ENCODE assay signal across 28 mouse cellular contexts in genomic region chr5:5511401-5511800, GRCm38 (mm10). TPM values are rescaled to one million over a fixed set of nuclear protein-coding genes. Genes with fewer than 3 reads are reported as not detected.
DNase-seq lines count a peak whose midpoint lies in the region; TF ChIP-seq lines count a peak whose summit lies in the region.
"Had no signal": no experiment of that assay in that cellular context is flagged by ENCODE, and none has a peak within 500 bp of the region (broad histone marks: within the 10 kb centered on the region; RNA-seq: fewer than 3 reads in every experiment).

No protein-coding gene starts in this region.

- H3K4me1 ChIP-seq in CH12.LX (ENCODE audit: control insufficient read depth in 1 of 2, insufficient read depth in 2 of 2), result peaks cover 8 to 36% of the 10 kb centered on the region in 2 experiments
- peaks cover 2 to 11% of the 10 kb centered on the region in 2 experiments; a peak in 3 of 4 replicates for H3K4me1 ChIP-seq in ES-E14 (ENCODE audit: control insufficient read depth in 2 of 2, insufficient read depth in 2 of 2, low read length in 2 of 2, poor library complexity in 1 of 2)
- 0 out of 2 replicates have a peak, but pooled peaks cover 2% of the 10 kb centered on the region for H3K4me1 ChIP-seq in limb, embryonic 10.5 days

- H3K9me3 ChIP-seq in CH12.LX (replicated peaks; ENCODE audit: low read length) (peaks cover 4% of the 10 kb centered on the region), ES-E14 (ENCODE audit: control insufficient read depth, insufficient read depth, low read depth, low read length) (no peaks in the 10 kb centered on the region)
- H3K9me3 ChIP-seq in limb, embryonic 10.5 days (replicated peaks), result no peaks in the 10 kb centered on the region
- H3K9me3 ChIP-seq: embryonic facial prominence, embryonic 13.5 days; embryonic facial prominence, embryonic 15.5 days; forebrain, embryonic 10.5 days; forebrain, embryonic 12.5 days had no signal

- H3K36me3 ChIP-seq in CH12.LX (replicated peaks in 1 of 2; ENCODE audit: control insufficient read depth in 1 of 2, insufficient read depth in 1 of 2, low read length in 1 of 2), result peaks cover 29 to 53% of the 10 kb centered on the region in 2 experiments
- peaks cover 8% of the 10 kb centered on the region; the same call in 1 of the 2 replicates for H3K36me3 ChIP-seq in ES-E14 (ENCODE audit: control insufficient read depth, insufficient read depth, low read length, poor library complexity, severe bottlenecking)
- peaks cover 39% of the 10 kb centered on the region for H3K36me3 ChIP-seq in limb, embryonic 10.5 days

- H3K4me3 ChIP-seq in CH12.LX (replicated peaks in 1 of 3; ENCODE audit: low read depth in 2 of 3, low read length in 2 of 3, poor library complexity in 1 of 3), result no peak overlapping the region
- no peak overlapping the region for H3K4me3 ChIP-seq in ES-E14 (ENCODE audit: insufficient read depth in 1 of 2, low read depth in 1 of 2, low read length in 2 of 2, poor library complexity in 1 of 2, severe bottlenecking in 1 of 2)
- H3K4me3 ChIP-seq in limb, embryonic 10.5 days, result no peak overlapping the region
- H3K4me3 ChIP-seq: embryonic facial prominence, embryonic 13.5 days; embryonic facial prominence, embryonic 15.5 days; erythroblast, embryonic 14.5 days; forebrain, embryonic 12.5 days had no signal

- no peak for TF ChIP-seq EP300 in CH12.LX (IDR thresholded peaks at IDR 0.05; ENCODE audit: low read length)

- no peak overlapping the region for H3K4me2 ChIP-seq in CH12.LX (ENCODE audit: insufficient read depth, low read depth, poor library complexity, severe bottlenecking)
- H3K4me2 ChIP-seq: embryonic facial prominence, embryonic 13.5 days; embryonic facial prominence, embryonic 15.5 days had no signal

- no peak overlapping the region for H3K27ac ChIP-seq in CH12.LX (ENCODE audit: insufficient read depth, low read depth)
- no peak overlapping the region for H3K27ac ChIP-seq in ES-E14 (ENCODE audit: insufficient read depth, low read depth, low read length, poor library complexity, severe bottlenecking)
- H3K27ac ChIP-seq in limb, embryonic 10.5 days, result no peak overlapping the region
- H3K27ac ChIP-seq: embryonic facial prominence, embryonic 13.5 days; embryonic facial prominence, embryonic 15.5 days had no signal

- no peak for TF ChIP-seq CTCF in CH12.LX (conservative IDR thresholded peaks at IDR 0.05 in 1 of 2, IDR thresholded peaks at IDR 0.05 in 1 of 2; ENCODE audit: low read depth in 2 of 2, low read length in 2 of 2)

- no peak for DNase-seq in CH12.LX (ENCODE audit: extremely low read depth)
- DNase-seq in ES-E14 (ENCODE audit: low read depth, low spot score), result no peak
- DNase-seq in Muller cell, postnatal 12 days (ENCODE audit: inconsistent ontology term), result peak; percentile 58
- DNase-seq in limb, embryonic 10.5 days (ENCODE audit: low spot score), result no peak
- no peak for DNase-seq in urinary bladder, adult 18-20 months (ENCODE audit: low spot score in 2 of 2)
- no peak for DNase-seq in right cerebral cortex, postnatal 4 days
- DNase-seq: adrenal gland, adult 2 months; adrenal gland, postnatal 10 days; adrenal gland, postnatal 25 days; cerebellum, adult 11 months; cerebellum, adult 18-20 months; cerebellum, adult 8-10 months; cerebellum, adult 9-11 months; cerebellum, postnatal 14 days; cerebellum, postnatal 36 days; embryo, embryonic 11 days had no signal

- peaks cover 3% of the 10 kb centered on the region; the same call in 1 of the 2 replicates for H3K79me2 ChIP-seq in CH12.LX (replicated peaks; ENCODE audit: control insufficient read depth, extremely low read depth, insufficient read depth, poor library complexity, severe bottlenecking)

- H3K9ac ChIP-seq in CH12.LX (ENCODE audit: insufficient read depth, low read depth) (no peak overlapping the region), ES-E14 (ENCODE audit: insufficient read depth, low read depth, low read length, poor library complexity, severe bottlenecking) (no peak overlapping the region)
- H3K9ac ChIP-seq: embryonic facial prominence, embryonic 13.5 days; embryonic facial prominence, embryonic 15.5 days; forebrain, embryonic 12.5 days had no signal

- in situ Hi-C loops in CH12.LX (cut with MboI; ENCODE audit: low pct_ligation_motif_present, low pct_unique_long_range_greater_than_20kb, low sequenced_read_pairs) (loop anchor here (25.0 kb wide), 1 partner anchor 126 kb away; no protein-coding TSS in a partner anchor), ES-E14 (cut with MboI; ENCODE audit: low sequenced_read_pairs in 2 of 2, unreplicated experiment in 2 of 2) (no loop called here)

- no peak for TF ChIP-seq POLR2A in CH12.LX (IDR thresholded peaks at IDR 0.05; ENCODE audit: low read depth, low read length)

- TF ChIP-seq RAD21 in CH12.LX (IDR thresholded peaks at IDR 0.05; ENCODE audit: low read depth, low read length), result no peak

- WGBS in limb, embryonic 10.5 days, result 92% methylated on average over 3 of the region's 3 CpGs

- no peaks in the 10 kb centered on the region for H3K27me3 ChIP-seq in CH12.LX (replicated peaks)
- H3K27me3 ChIP-seq in limb, embryonic 10.5 days (ENCODE audit: low read depth, poor library complexity, severe bottlenecking), result no peaks in the 10 kb centered on the region
- H3K27me3 ChIP-seq: embryonic facial prominence, embryonic 13.5 days; embryonic facial prominence, embryonic 15.5 days; forebrain, embryonic 12.5 days had no signal

- dilution Hi-C loops in CH12.LX (cut with MboI; ENCODE audit: extremely low pct_ligation_motif_present, extremely low pct_unique_long_range_greater_than_20kb, low sequenced_read_pairs), result no loop called here

TF ChIP-seq in CH12.LX, 34 proteins besides CTCF, POLR2A, EP300 and RAD21:
- TF ChIP-seq RCOR1 (conservative IDR thresholded peaks at IDR 0.05; ENCODE audit: low read depth, low read length), result no peak
- TF ChIP-seq E2F4 (IDR thresholded peaks at IDR 0.05; ENCODE audit: insufficient replicate concordance, low read depth, low read length), result no peak
- TF ChIP-seq MAFK (IDR thresholded peaks at IDR 0.05; ENCODE audit: insufficient replicate concordance, low read length), result peak; percentile 91
- TF ChIP-seq GABPA (IDR thresholded peaks at IDR 0.05; ENCODE audit: insufficient replicate concordance, low read depth, low read length), result no peak
- no peak for TF ChIP-seq NELFE (IDR thresholded peaks at IDR 0.05; ENCODE audit: low read depth, low read length)
- no peak for TF ChIP-seq POLR2AphosphoS2 (IDR thresholded peaks at IDR 0.05; ENCODE audit: low read depth, low read length)
- no peak for TF ChIP-seq TBP (conservative IDR thresholded peaks at IDR 0.05; ENCODE audit: low read depth, low read length)
- TF ChIP-seq NRF1 (IDR thresholded peaks at IDR 0.05; ENCODE audit: low read depth, low read length), result no peak

TF ChIP-seq in ES-E14, 5 proteins besides CTCF, POLR2A, EP300 and RAD21:
- TF ChIP-seq CHD2 (IDR thresholded peaks at IDR 0.05; ENCODE audit: low read depth, low read length), result no peak
- TF ChIP-seq ZNF384 (IDR thresholded peaks at IDR 0.05; ENCODE audit: low read depth, low read length), result no peak
- peak; percentile 83 for TF ChIP-seq MAFK (IDR thresholded peaks at IDR 0.05; ENCODE audit: insufficient read depth, low read depth, low read length)

RNA-seq across cellular contexts. Expression of gene Cldn12, which starts 3.4 kb away (rescaled TPM):
- 13.4 and 23.5 TPM in 2 replicates for total RNA-seq in CH12.LX (2012; rRNA removed)
- 22.6 and 24.1 TPM in 2 replicates for total RNA-seq in CH12.LX (2014; rRNA removed)
- polyA plus RNA-seq in CH12.LX (2012; ENCODE audit: insufficient read length, low read depth), result 10.6 and 11.8 TPM in 2 replicates
- total RNA-seq in ES-E14 (2012; rRNA removed), result 42.9 and 52.7 TPM in 2 replicates
- polyA plus RNA-seq in limb, embryonic 10.5 days (2016; fragmentation: Nextera tagmentation; extraction: Ambion mirVana), result 25.7 and 29.8 TPM in 2 replicates
- polyA plus RNA-seq: erythroblast, embryonic 14.5 days had no signal

RNA-seq across cellular contexts. Expression of gene 1700015F17Rik, which starts 32.5 kb away (rescaled TPM):
- total RNA-seq in CH12.LX (2012; rRNA removed) (not detected in 2 replicates), CH12.LX (2014; rRNA removed) (not detected in 2 replicates), ES-E14 (2012; rRNA removed) (not detected in 2 replicates)
- polyA plus RNA-seq in CH12.LX (2012; ENCODE audit: insufficient read length, low read depth), result not detected in 2 replicates
- polyA plus RNA-seq in limb, embryonic 10.5 days (2016; fragmentation: Nextera tagmentation; extraction: Ambion mirVana), result not detected in 2 replicates
- total RNA-seq: adrenal gland, adult 2 months; adrenal gland, postnatal 10 days; adrenal gland, postnatal 25 days; adrenal gland, postnatal 4 days; common myeloid progenitor, adult 5-6 weeks had no signal
- polyA plus RNA-seq: adrenal gland, adult 2 months; brain, embryonic 14.5 days; C2C12; embryonic facial prominence, embryonic 11.5 days; embryonic facial prominence, embryonic 13.5 days; embryonic facial prominence, embryonic 15.5 days; erythroblast, embryonic 14.5 days; forebrain, embryonic 10.5 days; forebrain, embryonic 12.5 days; forebrain, embryonic 14.5 days; forebrain, embryonic 16.5 days had no signal

RNA-seq across cellular contexts. Expression of gene Gtpbp10, which starts 47.9 kb away (rescaled TPM):
- total RNA-seq in CH12.LX (2012; rRNA removed) (not detected in 2 replicates), CH12.LX (2014; rRNA removed) (not detected in 2 replicates), ES-E14 (2012; rRNA removed) (36.4 and 39.1 TPM in 2 replicates)
- not detected in 2 replicates for polyA plus RNA-seq in CH12.LX (2012; ENCODE audit: insufficient read length, low read depth)
- 39.9 and 40.5 TPM in 2 replicates for polyA plus RNA-seq in limb, embryonic 10.5 days (2016; fragmentation: Nextera tagmentation; extraction: Ambion mirVana)

Comparison
In these comparisons a context has a peak if more than half of its experiments do, and no peak if none do; other contexts are left out.
1. RNA of gene Gtpbp10, which starts 47.9 kb away (total RNA-seq): 36.4 to 39.1 TPM in ES-E14; not detected in CH12.LX; every median in the first group is over 10 times any median in the second.